Comparison of ENCODE assay signal across 8 mouse cellular contexts in genomic region chr6:55335989-55336514, GRCm38 (mm10). TPM values are rescaled to one million over a fixed set of nuclear protein-coding genes. Genes with fewer than 3 reads are reported as not detected.
DNase-seq lines count a peak whose midpoint lies in the region; ATAC-seq lines count a peak whose summit lies in the region.

Gene Aqp1, plus strand, starts transcription at chr6:55336432.

- no peak within 1 kb of the TSS for H3K9ac ChIP-seq in neural tube, embryonic 12.5 days
- no peak within 1 kb of the TSS for H3K9ac ChIP-seq in forebrain, embryonic 14.5 days (ENCODE audit: low read length)
- H3K9ac ChIP-seq in limb, embryonic 11.5 days (ENCODE audit: low read length), result no peak within 1 kb of the TSS; the same call in 1 of the 2 replicates
- no peak within 1 kb of the TSS for H3K9ac ChIP-seq in midbrain, embryonic 11.5 days (ENCODE audit: low read length)

- no peaks in the 10 kb centered on the region for H3K27me3 ChIP-seq in neural tube, embryonic 12.5 days (replicated peaks)
- no peaks in the 10 kb centered on the region for H3K27me3 ChIP-seq in forebrain, embryonic 14.5 days (replicated peaks; ENCODE audit: control insufficient read depth, insufficient read depth, low read length)
- no peaks in the 10 kb centered on the region for H3K27me3 ChIP-seq in limb, embryonic 11.5 days (ENCODE audit: control insufficient read depth, insufficient read depth, low read length)
- no peaks in the 10 kb centered on the region for H3K27me3 ChIP-seq in midbrain, embryonic 11.5 days (ENCODE audit: control insufficient read depth, insufficient read depth, low read length)

- peak; percentile 38 for ATAC-seq in neural tube, embryonic 12.5 days (ENCODE audit: low FRiP score, low read depth)
- peak; percentile 62 for ATAC-seq in forebrain, embryonic 14.5 days
- ATAC-seq in limb, embryonic 11.5 days (ENCODE audit: insufficient number of reproducible peaks, low FRiP score, low TSS enrichment, low read depth), result peak; percentile 40; the same call in 1 of the 2 replicates
- ATAC-seq in midbrain, embryonic 11.5 days (ENCODE audit: low FRiP score), result 0 out of 2 replicates have a peak, but pooled peaks have one; percentile 38

- H3K4me2 ChIP-seq in neural tube, embryonic 12.5 days (replicated peaks), result no peak within 1 kb of the TSS
- peak within 1 kb of the TSS; percentile 12; the same call in 1 of the 2 replicates for H3K4me2 ChIP-seq in forebrain, embryonic 14.5 days (ENCODE audit: low read length)
- 0 out of 2 replicates have a peak within 1 kb of the TSS, but pooled peaks have one; percentile 5 for H3K4me2 ChIP-seq in limb, embryonic 11.5 days (ENCODE audit: low read depth, severe bottlenecking)
- no peak within 1 kb of the TSS for H3K4me2 ChIP-seq in midbrain, embryonic 11.5 days

- intact Hi-C loops in heart, postnatal 25 days (cut with DNase I), result no loop called here

- no peak within 1 kb of the TSS for H3K4me3 ChIP-seq in neural tube, embryonic 12.5 days
- H3K4me3 ChIP-seq in forebrain, embryonic 14.5 days (ENCODE audit: low read depth, low read length), result no peak within 1 kb of the TSS
- H3K4me3 ChIP-seq in limb, embryonic 11.5 days (ENCODE audit: low read depth, low read length), result no peak within 1 kb of the TSS
- no peak within 1 kb of the TSS for H3K4me3 ChIP-seq in midbrain, embryonic 11.5 days (ENCODE audit: low read depth, low read length)

- peaks cover 11% of the 10 kb centered on the region; the same call in 1 of the 2 replicates for H3K4me1 ChIP-seq in neural tube, embryonic 12.5 days
- H3K4me1 ChIP-seq in forebrain, embryonic 14.5 days (ENCODE audit: control insufficient read depth, insufficient read depth, low read length), result peaks cover 18% of the 10 kb centered on the region
- peaks cover 15% of the 10 kb centered on the region; the same call in 1 of the 2 replicates for H3K4me1 ChIP-seq in limb, embryonic 11.5 days (ENCODE audit: control insufficient read depth, insufficient read depth, low read length)
- no peaks in the 10 kb centered on the region for H3K4me1 ChIP-seq in midbrain, embryonic 11.5 days (ENCODE audit: control insufficient read depth, insufficient read depth, low read length)

- no peaks in the 10 kb centered on the region for H3K36me3 ChIP-seq in neural tube, embryonic 12.5 days
- H3K36me3 ChIP-seq in forebrain, embryonic 14.5 days (ENCODE audit: control insufficient read depth, insufficient read depth, low read length), result no peaks in the 10 kb centered on the region
- no peaks in the 10 kb centered on the region for H3K36me3 ChIP-seq in limb, embryonic 11.5 days (ENCODE audit: control insufficient read depth, insufficient read depth, low read length)
- no peaks in the 10 kb centered on the region for H3K36me3 ChIP-seq in midbrain, embryonic 11.5 days (ENCODE audit: control insufficient read depth, insufficient read depth, low read length)

- H3K9me3 ChIP-seq in neural tube, embryonic 12.5 days, result no peaks in the 10 kb centered on the region
- H3K9me3 ChIP-seq in forebrain, embryonic 14.5 days (replicated peaks; ENCODE audit: control insufficient read depth, low read length), result no peaks in the 10 kb centered on the region
- H3K9me3 ChIP-seq in limb, embryonic 11.5 days (ENCODE audit: control insufficient read depth, low read length), result no peaks in the 10 kb centered on the region
- no peaks in the 10 kb centered on the region for H3K9me3 ChIP-seq in midbrain, embryonic 11.5 days (ENCODE audit: control insufficient read depth, low read length)

- DNase-seq in neural tube, embryonic 10.5 days (ENCODE audit: extremely low spot score, low spot score), result no peak
- peak; percentile 75 for DNase-seq in forebrain, embryonic 14.5 days (ENCODE audit: low spot score)
- DNase-seq in heart, postnatal 25 days (ENCODE audit: low spot score), result peak; percentile 78
- DNase-seq in limb, embryonic 11.5 days (ENCODE audit: low spot score), result peak; percentile 42
- DNase-seq in midbrain, embryonic 11.5 days (ENCODE audit: low spot score, missing footprints), result no peak
- peak; percentile 51 for DNase-seq in urinary bladder, adult 2 months (ENCODE audit: low spot score)
- no peak for DNase-seq in right cerebral cortex, adult 18-20 months

- WGBS in neural tube, embryonic 12.5 days, result 35% methylated on average over 12 of the region's 12 CpGs
- WGBS in forebrain, embryonic 14.5 days, result 13% methylated on average over 12 of the region's 12 CpGs
- 24% methylated on average over 12 of the region's 12 CpGs for WGBS in limb, embryonic 11.5 days
- WGBS in midbrain, embryonic 11.5 days, result 24% methylated on average over 12 of the region's 12 CpGs

- H3K27ac ChIP-seq in neural tube, embryonic 12.5 days, result no peak within 1 kb of the TSS
- no peak within 1 kb of the TSS; the same call in 1 of the 2 replicates for H3K27ac ChIP-seq in forebrain, embryonic 14.5 days (ENCODE audit: low read depth, low read length)
- no peak within 1 kb of the TSS for H3K27ac ChIP-seq in limb, embryonic 11.5 days (replicated peaks; ENCODE audit: low read depth, low read length)
- H3K27ac ChIP-seq in midbrain, embryonic 11.5 days (ENCODE audit: low read depth, low read length), result no peak within 1 kb of the TSS

RNA-seq across cellular contexts. Expression of gene Aqp1, which starts in this region (rescaled TPM):
- polyA plus RNA-seq in neural tube, embryonic 12.5 days (2016; fragmentation: Nextera tagmentation; extraction: Ambion mirVana), result 3.0 and 3.4 TPM in 2 replicates
- polyA plus RNA-seq in forebrain, embryonic 14.5 days (2014; fragmentation: Nextera tagmentation; extraction: Ambion mirVana), result 2.8 and 2.9 TPM in 2 replicates
- 100 to 1,000 TPM; 426 to 457 TPM for total RNA-seq in heart, postnatal 25 days (2021)
- 0.26 and 0.64 TPM in 2 replicates for polyA plus RNA-seq in limb, embryonic 11.5 days (2014; fragmentation: Nextera tagmentation; extraction: Ambion mirVana)
- 0.38 and 0.48 TPM in 2 replicates for polyA plus RNA-seq in midbrain, embryonic 11.5 days (2014; fragmentation: Nextera tagmentation; extraction: Ambion mirVana)
- polyA plus RNA-seq in urinary bladder, adult 2 months (2012; rRNA removed), result 444 and 459 TPM in 2 replicates

Comparison
In these comparisons a context has a peak if more than half of its experiments do, and no peak if none do; other contexts are left out.
1. RNA of gene Aqp1 (polyA plus RNA-seq): 444 to 459 TPM in urinary bladder, adult 2 months; 3.0 to 3.4 TPM in neural tube, embryonic 12.5 days, 2.8 to 2.9 TPM in forebrain, embryonic 14.5 days, 0.26 to 0.64 TPM in limb, embryonic 11.5 days and 0.38 to 0.48 TPM in midbrain, embryonic 11.5 days; every median in the first group is over 100 times any median in the second.
2. Peak in DNase-seq, ATAC-seq and H3K4me2 ChIP-seq in limb, embryonic 11.5 days; RNA of the gene not detected or under 1 TPM.
3. Peak in ATAC-seq in midbrain, embryonic 11.5 days; RNA of the gene not detected or under 1 TPM.
4. DNase-seq: peak in forebrain, embryonic 14.5 days (single experiment), heart, postnatal 25 days (single experiment) and urinary bladder, adult 2 months (single experiment); none in neural tube, embryonic 10.5 days (single experiment), midbrain, embryonic 11.5 days (single experiment) and right cerebral cortex, adult 18-20 months (single experiment).
5. Peak in every context shown above with its lines, with median percentiles within 50 percentile points of each other: ATAC-seq.